Mouse (Mus musculus) left cerebral cortex, postnatal 36 days (tissue): ENCODE data around the gene Ahsg. TPM values are rescaled to one million over a fixed set of nuclear protein-coding genes. Genes with fewer than 3 reads are reported as not detected.

Experiments used
- DNase-seq, 2 experiments: peaks; one replicate each; pipeline ENCODE4 v3.0.0; 2021 to 2022; ENCODE audit warnings: low spot score in 2 of 2, mixed read lengths in 1 of 2
- intact Hi-C: fragments of 180-260 bp; cut with DNase I; formaldehyde crosslinking; loops from one replicate; pipeline ENCODE4 v1.15.1; 2025
- total RNA-seq, 2 experiments: library from RNA; stranded (reverse); gene quantifications; 2 replicates each; pipeline ENCODE4 v1.2.3; 2021

Ahsg gene
- total RNA-seq, result not detected

DNA sequence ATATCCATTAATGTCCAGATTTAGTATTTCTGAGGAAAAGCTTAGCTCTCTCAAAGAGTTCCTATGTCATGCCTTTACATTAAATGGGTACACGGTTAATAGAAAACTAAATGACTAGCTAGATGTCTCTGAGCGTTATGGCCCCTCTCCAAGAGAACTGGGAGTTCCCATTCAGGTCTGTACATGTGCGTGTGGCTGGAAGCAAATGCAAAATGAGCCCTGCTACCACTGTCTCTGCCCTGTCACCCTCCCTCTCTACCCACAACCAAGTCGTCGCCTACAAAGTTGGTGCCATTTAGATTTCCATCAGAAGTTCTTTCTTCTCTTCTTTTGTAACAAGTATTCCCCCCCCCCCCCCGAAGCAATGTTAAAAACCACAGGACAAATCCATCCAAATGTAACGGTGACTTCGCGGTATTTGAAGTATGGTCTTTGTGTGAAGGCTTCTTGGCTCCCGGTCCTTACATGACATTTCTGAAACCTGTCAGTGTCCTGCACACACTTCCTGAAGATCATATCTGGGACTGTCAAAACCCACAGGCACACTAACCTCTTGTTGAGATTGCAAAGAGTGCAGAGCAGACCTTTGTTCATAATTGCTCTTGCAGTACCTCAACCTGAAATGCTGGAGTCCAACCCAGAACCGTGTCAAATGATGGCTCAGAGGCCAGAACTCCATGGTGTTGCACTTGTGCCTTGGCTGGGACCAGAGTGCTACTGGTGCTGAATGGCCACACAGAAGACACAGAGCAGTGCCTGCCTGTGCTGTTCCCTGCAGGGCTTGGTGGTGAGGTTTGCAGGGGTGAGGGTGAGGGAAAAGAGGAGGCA lies at the start of gene Ahsg:
Gene Ahsg, plus strand, starts transcription at position 595 of the 828 bp plus-strand sequence.
- no peak for DNase-seq
- intact Hi-C loops, result no loop called here

- no peak for DNase-seq
- intact Hi-C loops, result no loop called here
Observed at GRCm38 (mm10) chr16:22842871-22843270, 48.2 kb upstream of the Ahsg start.

- intact Hi-C loops, result no loop called here
- peak; percentile 70 to 75 for DNase-seq
Observed at GRCm38 (mm10) chr16:22844061-22844801, 46.8 kb upstream of the Ahsg start.

- no peak for DNase-seq
- intact Hi-C loops, result no loop called here
Observed at GRCm38 (mm10) chr16:22844834-22845233, 46.2 kb upstream of the Ahsg start.

DNA sequence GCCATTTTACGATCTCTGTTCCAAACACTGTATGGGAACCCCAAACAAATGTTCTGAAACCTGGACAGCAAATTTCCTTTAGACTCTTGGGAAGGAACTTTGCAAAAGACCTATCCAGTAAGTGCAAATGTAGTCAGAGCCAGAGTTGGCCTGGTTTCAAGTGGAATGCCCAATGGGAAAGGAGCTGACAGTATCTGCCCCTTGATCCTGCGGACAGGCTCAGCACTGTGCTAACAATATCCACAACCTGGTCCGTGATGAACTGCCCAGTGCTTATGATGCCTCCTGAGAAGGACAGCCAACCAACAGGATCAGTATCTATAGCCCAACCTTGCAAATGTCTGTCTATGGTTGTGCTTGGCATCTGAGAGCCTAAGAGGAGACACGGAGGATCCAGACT lies 45.6 kb upstream of the Ahsg start:
- intact Hi-C loops, result no loop called here
- no peak for DNase-seq

- intact Hi-C loops, result no loop called here
- DNase-seq, result no peak
Observed at GRCm38 (mm10) chr16:22847686-22848085, 43.4 kb upstream of the Ahsg start.

DNA sequence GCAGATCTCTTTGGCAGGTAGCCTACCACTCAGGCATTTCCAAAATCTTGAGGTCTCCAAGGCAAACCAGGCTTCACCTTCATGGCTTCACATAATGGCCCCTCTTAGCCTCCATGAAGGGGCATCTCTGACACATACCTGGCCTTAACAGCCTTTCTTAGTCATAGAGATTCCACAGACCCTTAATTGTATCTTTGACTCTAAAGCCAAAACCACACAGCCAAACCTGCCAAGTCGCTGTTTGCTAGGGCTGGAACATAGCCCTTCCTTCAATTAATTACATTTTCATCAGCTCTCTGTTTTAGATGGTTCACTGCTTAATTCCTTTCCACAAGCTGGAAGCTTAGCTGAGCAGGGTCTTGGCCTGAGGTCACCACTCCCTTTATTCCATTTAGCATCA lies 42.7 kb upstream of the Ahsg start:
- intact Hi-C loops, result no loop called here

GRCm38 (mm10) chr16:22852709-22853108 lies 38.4 kb upstream of the Ahsg start:
- no peak for DNase-seq
- intact Hi-C loops, result no loop called here

More for the DNA sequence above, 42.7 kb upstream of the Ahsg start:
- DNase-seq, result no peak

DNA sequence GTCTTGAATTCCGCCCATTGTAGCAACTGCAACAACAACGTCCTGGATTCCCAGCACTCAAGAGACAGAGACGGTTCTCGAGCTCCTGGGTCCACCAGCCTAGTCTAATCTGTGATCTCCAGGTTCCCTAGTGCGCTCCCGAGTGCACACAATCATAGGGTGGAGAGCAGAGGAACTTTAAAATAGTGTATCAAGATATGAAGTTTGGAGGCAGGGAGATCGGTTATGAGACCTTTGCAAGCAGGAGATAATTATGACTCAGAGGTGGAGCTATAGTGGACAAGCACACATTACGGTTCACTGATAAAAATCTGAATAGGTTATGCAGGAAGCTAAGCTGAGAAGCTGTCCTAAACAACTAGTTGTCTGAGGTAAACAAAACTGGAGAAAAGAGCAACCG lies 34.3 kb upstream of the Ahsg start:
- intact Hi-C loops, result loop anchor here (5.0 kb wide), 1 partner anchor 271 kb away; the partner anchor contains the start of gene Rfc4
- no peak for DNase-seq

GRCm38 (mm10) chr16:22857431-22858113 lies 33.5 kb upstream of the Ahsg start, which contains the start of the genes Tbccd1 and Dnajb11:
Tbccd1 (minus strand) TSS chr16:22857669.
Dnajb11 (plus strand) TSS chr16:22857845.
- peak; percentile 100 for DNase-seq
- intact Hi-C loops, result loop anchor here (5.0 kb wide), 1 partner anchor 270 kb away; the partner anchor contains the start of gene Rfc4

- DNase-seq, result no peak
- intact Hi-C loops, result no loop called here
Observed at GRCm38 (mm10) chr16:22872397-22872796, 18.7 kb upstream of the Ahsg start.

DNA sequence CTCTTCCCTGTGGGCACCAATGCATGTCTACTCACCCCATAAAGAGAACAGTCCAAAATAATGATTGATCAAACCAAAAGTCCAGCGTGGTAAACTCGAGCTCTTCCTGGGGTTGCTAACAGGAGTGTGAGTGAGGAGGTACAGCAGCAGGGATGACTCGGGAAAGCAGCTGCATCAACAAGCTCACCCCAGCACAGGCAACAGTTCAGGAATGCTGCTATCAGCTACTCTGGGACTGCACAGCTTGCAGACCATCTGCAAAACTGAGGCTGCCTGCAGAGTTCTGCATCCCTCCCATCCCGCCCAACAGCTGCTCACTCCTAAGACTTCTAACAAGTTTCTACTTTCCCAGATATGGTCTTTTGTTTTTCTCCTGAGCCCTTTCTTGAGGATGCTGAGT lies 17.7 kb upstream of the Ahsg start:
- intact Hi-C loops, result no loop called here
- DNase-seq, result no peak

- intact Hi-C loops, result loop anchor here (1.0 kb wide), 1 partner anchor 170 kb away; no protein-coding TSS in a partner anchor
- DNase-seq, result peak in 1 of 2 experiments; percentile 16
Observed at GRCm38 (mm10) chr16:22876218-22877043, 14.6 kb upstream of the Ahsg start.

GRCm38 (mm10) chr16:22877660-22878390 lies 13.3 kb upstream of the Ahsg start:
- intact Hi-C loops, result no loop called here
- DNase-seq, result no peak

GRCm38 (mm10) chr16:22878716-22879115 lies 12.4 kb upstream of the Ahsg start:
- intact Hi-C loops, result no loop called here
- no peak for DNase-seq

GRCm38 (mm10) chr16:22879945-22880595 lies 11.0 kb upstream of the Ahsg start:
- intact Hi-C loops, result no loop called here
- DNase-seq, result no peak

- DNase-seq, result no peak
- intact Hi-C loops, result no loop called here
Observed at GRCm38 (mm10) chr16:22880900-22881299, 10.2 kb upstream of the Ahsg start.

DNA sequence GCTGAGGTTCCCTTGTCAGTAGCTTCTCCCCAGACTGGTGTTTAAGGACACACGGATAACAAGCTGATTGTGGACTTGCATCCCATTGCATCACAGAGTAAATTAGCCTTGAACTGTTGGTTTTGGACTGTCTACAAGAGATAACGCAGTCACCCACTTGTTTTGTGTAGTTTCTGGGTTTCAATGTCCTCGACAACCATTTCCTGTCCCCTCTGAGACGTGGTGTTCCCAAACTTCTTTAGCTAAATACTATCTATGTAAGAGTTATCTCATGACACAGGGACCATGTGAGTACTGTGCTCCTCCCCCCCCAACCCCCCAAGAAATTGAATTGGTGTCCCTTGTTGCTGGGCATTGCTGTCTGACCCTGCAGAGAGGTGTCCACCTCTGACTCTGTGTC lies 9.6 kb upstream of the Ahsg start:
- intact Hi-C loops, result no loop called here

More for the DNA sequence above, 9.6 kb upstream of the Ahsg start:
- DNase-seq, result no peak
